Mouse (Mus musculus) heart, postnatal 0 days (tissue): ENCODE results near the gene 1700092M07Rik. TPM values are rescaled to one million over a fixed set of nuclear protein-coding genes. Genes with fewer than 3 reads are reported as not detected.

Source experiments
- ATAC-seq: fragments of 200-750 bp; cut with Nextera tagmentation; 2 replicates; pipeline ENCODE4 v1.8.0; 2017; ENCODE audit warnings: low read depth, moderate number of reproducible peaks, moderate library complexity; ENCODE audit not compliant: insufficient read depth
- DNase-seq: peaks from one replicate; pipeline ENCODE4 v3.0.0-alpha.2; 2016; ENCODE audit warnings: low spot score
- H3K27ac ChIP-seq: fragments of 300-500 bp; sonication (generic); 2 replicates; pipeline ENCODE4 v1.5.1; 2014; ENCODE audit warnings: low read depth, mild to moderate bottlenecking
- H3K27me3 ChIP-seq: fragments of 300-500 bp; sonication (generic); 2 replicates; pipeline ENCODE4 v1.6.1; 2014; ENCODE audit warnings: low read length, mixed read lengths; ENCODE audit not compliant: control insufficient read depth, insufficient read depth
- H3K36me3 ChIP-seq: fragments of 300-500 bp; sonication (generic); replicated peaks from 2 replicates; pipeline ENCODE4 v1.6.1; 2014; ENCODE audit warnings: low read length, mixed read lengths; ENCODE audit not compliant: control insufficient read depth, insufficient read depth
- H3K4me1 ChIP-seq: fragments of 300-500 bp; sonication (generic); 2 replicates; pipeline ENCODE4 v1.6.1; 2014; ENCODE audit warnings: antibody characterized with exemption; ENCODE audit not compliant: control insufficient read depth, insufficient read depth
- H3K4me2 ChIP-seq: fragments of 300-500 bp; sonication (generic); 2 replicates; pipeline ENCODE4 v1.6.1; 2014; ENCODE audit warnings: low read depth, mild to moderate bottlenecking, low read length, moderate library complexity
- H3K4me3 ChIP-seq: fragments of 300-500 bp; sonication (generic); 2 replicates; pipeline ENCODE4 v1.5.1; 2014; ENCODE audit warnings: low read depth, low read length
- H3K9ac ChIP-seq: fragments of 300-500 bp; sonication (generic); replicated peaks from 2 replicates; pipeline ENCODE4 v1.6.1; 2014; ENCODE audit warnings: low read depth, low read length, mixed read lengths
- H3K9me3 ChIP-seq: fragments of 300-500 bp; sonication (generic); replicated peaks from 2 replicates; pipeline ENCODE4 v1.6.1; 2016; ENCODE audit warnings: low read length; ENCODE audit not compliant: control insufficient read depth
- CTCF ChIP-seq: IDR thresholded peaks from 2 replicates; pipeline ENCODE4 v1.5.1; 2016; ENCODE audit warnings: antibody characterized with exemption, control low read depth, low read depth
- EP300 ChIP-seq: IDR thresholded peaks from 2 replicates; pipeline ENCODE4 v1.6.1; 2016; ENCODE audit warnings: antibody characterized with exemption, low read depth
- WGBS: fragments of 180-500 bp; shearing (Covaris S2); extraction: QIAGEN DNeasy Blood & Tissue Kit; methylation state at CpG from one replicate; pipeline ENCODE4 v1.1.7; 2014; 5-methylcytosine and 5-hydroxymethylcytosine counted together
- polyA plus RNA-seq: library from polyadenylated mRNA; unstranded; fragments of >200 nt; fragmentation: Nextera tagmentation; extraction: Ambion mirVana; gene quantifications from 2 replicates; pipeline ENCODE4 v1.2.1, GENCODE M21; 2015
- total RNA-seq: library from RNA; depleted of rRNA; stranded (reverse); fragments of >200 nt; gene quantifications from 2 replicates; pipeline ENCODE4 v1.2.3, GENCODE M21; 2014; ENCODE audit warnings: low replicate concordance

1700092M07Rik gene
- total and polyA plus RNA-seq, 2 experiments from 2014 or later: 0.38 TPM; not detected in 1

DNA sequence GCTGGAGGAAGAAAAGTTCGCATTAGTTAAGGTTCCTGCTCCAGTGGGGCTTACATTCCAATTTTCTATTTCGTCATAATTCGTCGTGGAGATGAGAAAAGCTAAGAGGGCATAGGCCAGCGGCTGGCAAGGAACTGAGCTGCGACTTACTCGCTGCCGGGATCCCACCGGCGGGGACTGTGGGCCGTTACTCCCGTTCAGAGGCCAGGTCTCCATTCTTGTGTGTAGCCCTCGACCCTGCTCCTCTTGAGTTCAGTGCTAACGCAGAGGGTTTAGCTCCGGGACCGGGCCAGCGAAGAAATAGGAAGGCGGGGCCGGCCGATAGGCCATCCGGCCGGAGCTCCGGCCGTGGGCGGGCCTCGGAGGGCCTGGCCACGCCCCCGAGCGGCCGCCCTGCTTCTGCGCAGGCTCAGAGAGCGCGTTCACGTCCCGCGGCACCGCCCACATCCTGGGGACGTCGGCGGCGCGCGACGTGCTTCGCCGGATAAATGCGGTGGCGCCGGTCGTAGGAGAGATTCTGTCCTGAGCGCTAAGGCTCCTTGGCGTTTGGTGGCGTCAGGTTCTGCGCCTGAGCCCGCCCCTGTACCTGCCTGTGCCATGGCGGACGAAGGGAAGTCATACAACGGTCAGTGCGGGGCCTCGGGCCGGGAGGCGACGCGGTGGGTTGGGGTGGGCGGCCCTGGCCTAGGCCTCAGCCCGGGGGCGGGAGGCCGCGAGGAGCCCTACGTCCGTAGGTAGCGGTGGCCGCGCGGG is 16.3 kb downstream of the 1700092M07Rik start, which contains the start of gene Nxf1:
TSS of gene Nxf1 (plus strand) at position 439 of the 753 bp plus-strand sequence.
- ATAC-seq: peak; percentile 96
- Histone ChIP-seq H3K4me1 (peaks cover 22% of the 10 kb centered on the region; the same call in 1 of the 2 replicates), H3K36me3 (peaks cover 29% of the 10 kb centered on the region), H3K9ac (peak within 1 kb of the TSS; percentile 84), H3K27ac (peak within 1 kb of the TSS; percentile 86), H3K4me2 (peak within 1 kb of the TSS; percentile 72), H3K9me3 (no peaks in the 10 kb centered on the region), H3K27me3 (no peaks in the 10 kb centered on the region), H3K4me3 (peak within 1 kb of the TSS; percentile 83)
- WGBS: under 1% methylated on average over 75 of the region's 75 CpGs
- peak; percentile 91 for DNase-seq
- TF ChIP-seq EP300: 0 out of 2 replicates have a peak, but pooled peaks have one; percentile 22
- no peak for TF ChIP-seq CTCF

DNA sequence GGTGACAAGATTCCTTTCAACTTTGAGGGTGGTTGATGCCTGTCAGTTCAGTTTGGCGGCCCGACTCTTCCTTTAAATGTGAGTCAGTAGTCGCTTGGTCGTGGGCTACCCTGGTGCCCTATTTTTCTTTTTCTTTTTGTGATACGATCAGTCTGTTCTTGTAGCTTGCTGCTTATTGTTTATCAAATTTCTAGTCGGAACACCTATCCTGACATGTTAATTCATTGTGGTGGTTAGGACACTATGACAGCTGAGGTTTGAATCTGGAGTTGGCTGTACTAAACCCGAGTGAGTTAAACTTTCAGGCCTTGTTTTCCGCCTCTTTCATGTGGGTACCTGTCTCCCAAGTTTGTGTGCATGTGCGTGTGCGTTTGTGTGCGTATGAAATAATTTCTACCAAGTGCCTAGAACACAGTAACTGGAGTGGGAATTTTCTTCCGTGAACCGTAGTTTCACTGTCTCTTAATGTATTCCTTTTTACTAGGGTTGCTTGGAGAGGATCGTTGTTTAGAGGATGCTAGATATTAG is 17.0 kb downstream of the 1700092M07Rik start:
- Histone ChIP-seq H3K36me3 (peaks cover 28% of the 10 kb centered on the region), H3K27ac (peak overlapping the region; percentile 86), H3K4me1 (peaks cover 22% of the 10 kb centered on the region; the same call in 1 of the 2 replicates), H3K4me3 (peak overlapping the region; percentile 83), H3K9ac (peak overlapping the region; percentile 84), H3K27me3 (no peaks in the 10 kb centered on the region), H3K4me2 (peak overlapping the region; percentile 72), H3K9me3 (no peaks in the 10 kb centered on the region)
- no peak for TF ChIP-seq CTCF
- TF ChIP-seq EP300: no peak
- ATAC-seq: no peak
- no peak for DNase-seq
- WGBS: 3% methylated on average over 14 of the region's 14 CpGs

DNA sequence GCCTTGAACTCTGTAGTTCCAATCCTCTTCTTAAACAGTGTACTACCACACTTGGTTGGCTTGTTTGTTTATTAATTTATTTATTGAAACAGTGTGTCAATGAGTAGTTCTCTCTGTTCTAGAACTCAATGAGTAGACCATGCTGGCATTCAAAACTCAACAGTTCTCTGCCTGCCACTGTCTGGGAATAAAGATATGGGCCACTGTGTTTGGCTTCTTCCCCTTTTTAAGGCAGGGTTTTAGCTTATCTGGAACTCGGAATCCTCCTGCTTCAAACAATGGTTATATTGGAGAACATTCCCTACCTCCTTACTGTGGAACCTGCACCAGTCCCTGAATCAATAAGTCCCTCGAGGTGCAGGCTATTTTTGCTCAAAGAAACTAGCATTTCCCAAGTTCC is 18.4 kb downstream of the 1700092M07Rik start:
- WGBS: 68% methylated on average over 2 of the region's 2 CpGs
- H3K36me3 ChIP-seq: peaks cover 32% of the 10 kb centered on the region
- no peak overlapping the region for H3K4me2 ChIP-seq
- H3K27ac ChIP-seq: no peak overlapping the region
- TF ChIP-seq EP300: no peak
- no peak for TF ChIP-seq CTCF
- H3K9ac ChIP-seq: no peak overlapping the region
- ATAC-seq (no peak), DNase-seq (no peak)
- no peaks in the 10 kb centered on the region for H3K9me3 ChIP-seq
- no peak overlapping the region for H3K4me3 ChIP-seq
- H3K27me3 ChIP-seq: no peaks in the 10 kb centered on the region
- H3K4me1 ChIP-seq: peaks cover 22% of the 10 kb centered on the region; the same call in 1 of the 2 replicates

DNA sequence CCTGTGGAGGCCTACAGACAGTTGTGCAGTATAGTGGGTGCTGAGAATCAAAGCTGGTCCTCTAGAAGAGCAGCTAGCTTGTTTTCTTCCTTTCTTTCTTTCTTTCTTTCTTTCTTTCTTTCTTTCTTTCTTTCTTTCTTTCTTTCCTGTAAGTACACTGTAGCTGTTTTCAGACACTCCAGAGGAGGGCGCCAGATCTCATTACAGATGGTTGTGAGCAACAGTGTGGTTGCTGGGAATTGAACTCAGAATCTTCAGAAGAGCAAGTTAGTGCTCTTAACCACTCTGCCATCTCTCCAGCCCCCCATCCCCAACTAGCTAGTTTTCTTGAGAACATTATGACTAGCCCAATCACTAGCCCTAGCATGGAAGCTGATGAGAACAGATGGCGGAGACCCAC is 20.2 kb downstream of the 1700092M07Rik start:
- ATAC-seq (no peak), DNase-seq (no peak)
- Histone ChIP-seq H3K9ac (no peak overlapping the region), H3K27me3 (no peaks in the 10 kb centered on the region), H3K9me3 (no peaks in the 10 kb centered on the region; the same call in 1 of the 2 replicates), H3K4me1 (peaks cover 21% of the 10 kb centered on the region; the same call in 1 of the 2 replicates), H3K4me2 (no peak overlapping the region), H3K4me3 (no peak overlapping the region), H3K27ac (no peak overlapping the region), H3K36me3 (peaks cover 39% of the 10 kb centered on the region)
- WGBS: 91% methylated on average over 2 of the region's 2 CpGs
- no peak for TF ChIP-seq EP300
- TF ChIP-seq CTCF: peak; percentile 18; the same call in 1 of the 2 replicates

DNA sequence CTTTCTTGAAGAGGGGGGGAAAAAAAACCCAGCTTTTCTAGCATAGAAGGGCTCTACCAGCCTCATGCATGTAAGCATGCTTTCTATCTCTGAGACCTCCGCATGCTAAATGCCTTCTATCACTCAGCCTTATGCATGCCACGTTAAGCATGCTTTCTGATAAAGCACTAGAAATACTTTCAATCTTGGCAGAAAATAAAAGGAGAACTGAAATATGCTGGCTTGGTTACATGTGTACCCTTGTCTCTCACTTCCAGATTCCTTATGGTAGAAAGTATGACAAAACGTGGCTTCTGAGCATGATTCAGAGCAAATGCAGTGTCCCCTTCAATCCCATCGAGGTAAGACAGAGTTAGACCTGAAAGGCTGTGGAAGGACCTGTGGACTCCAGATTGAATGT is 22.8 kb downstream of the 1700092M07Rik start:
- no peak for DNase-seq
- peaks cover 63% of the 10 kb centered on the region for H3K36me3 ChIP-seq
- ATAC-seq: no peak
- no peak overlapping the region for H3K27ac ChIP-seq
- TF ChIP-seq CTCF (no peak), EP300 (no peak)
- no peak overlapping the region for H3K4me3 ChIP-seq
- no peak overlapping the region for H3K9ac ChIP-seq
- no peaks in the 10 kb centered on the region; the same call in 1 of the 2 replicates for H3K9me3 ChIP-seq
- H3K4me2 ChIP-seq: no peak overlapping the region
- H3K4me1 ChIP-seq: 0 out of 2 replicates have a peak, but pooled peaks cover 6% of the 10 kb centered on the region
- H3K27me3 ChIP-seq: no peaks in the 10 kb centered on the region
- WGBS: 60% methylated on average over 4 of the region's 4 CpGs
